Mouse (Mus musculus) cerebral cortex, adult 2 months (tissue): ENCODE measurements around the gene Dot1l.

Experiments
- WGBS: fragments of 180-500 bp; shearing (Covaris S2); methylation state at CpG from one replicate; pipeline ENCODE4 v1.1.7; 2018; 5-methylcytosine and 5-hydroxymethylcytosine counted together

The Dot1l gene

DNA sequence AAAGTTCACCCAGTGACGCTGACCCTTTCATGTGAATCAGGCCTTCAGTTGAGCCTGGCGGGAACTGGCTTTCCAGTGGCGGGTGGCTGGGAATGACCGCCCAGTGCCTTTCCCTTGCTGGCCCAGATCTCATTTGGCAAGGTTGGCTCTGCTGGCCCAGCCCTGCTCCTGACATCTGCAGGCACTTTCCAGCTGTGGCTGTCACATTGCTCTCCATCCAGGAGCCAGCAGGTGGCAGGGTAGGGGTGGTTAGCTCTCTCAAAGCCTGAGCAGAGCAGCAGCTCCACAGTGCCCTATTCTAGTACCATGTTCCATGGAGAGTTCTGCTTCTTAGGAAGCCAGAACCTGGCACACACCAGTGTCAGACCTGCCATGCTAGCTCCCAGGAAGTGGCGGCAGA is 2.7 kb downstream of the Dot1l start:
- WGBS: 26% methylated on average over 5 of the region's 5 CpGs

DNA sequence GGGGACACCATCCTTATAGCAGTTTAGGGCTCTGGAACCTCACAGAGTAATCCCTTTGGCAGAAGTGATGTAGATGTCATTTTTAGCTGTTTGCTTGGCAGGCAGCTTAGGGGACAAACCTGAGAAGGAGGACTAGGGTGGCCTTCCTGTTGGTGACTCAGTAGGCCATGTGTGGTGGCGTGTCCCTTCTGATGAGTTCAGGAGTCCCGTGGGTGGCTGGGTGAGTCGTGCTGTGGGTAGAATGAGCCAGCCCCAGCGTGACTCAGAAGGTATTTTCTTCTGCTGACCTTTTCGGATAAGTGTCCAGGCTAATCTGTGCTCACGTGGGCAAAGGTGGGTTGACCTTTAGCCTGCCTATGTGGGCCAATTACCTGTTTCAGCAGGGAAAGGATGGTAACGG is 3.6 kb downstream of the Dot1l start:
- 42% methylated on average over 7 of the region's 7 CpGs for WGBS

DNA sequence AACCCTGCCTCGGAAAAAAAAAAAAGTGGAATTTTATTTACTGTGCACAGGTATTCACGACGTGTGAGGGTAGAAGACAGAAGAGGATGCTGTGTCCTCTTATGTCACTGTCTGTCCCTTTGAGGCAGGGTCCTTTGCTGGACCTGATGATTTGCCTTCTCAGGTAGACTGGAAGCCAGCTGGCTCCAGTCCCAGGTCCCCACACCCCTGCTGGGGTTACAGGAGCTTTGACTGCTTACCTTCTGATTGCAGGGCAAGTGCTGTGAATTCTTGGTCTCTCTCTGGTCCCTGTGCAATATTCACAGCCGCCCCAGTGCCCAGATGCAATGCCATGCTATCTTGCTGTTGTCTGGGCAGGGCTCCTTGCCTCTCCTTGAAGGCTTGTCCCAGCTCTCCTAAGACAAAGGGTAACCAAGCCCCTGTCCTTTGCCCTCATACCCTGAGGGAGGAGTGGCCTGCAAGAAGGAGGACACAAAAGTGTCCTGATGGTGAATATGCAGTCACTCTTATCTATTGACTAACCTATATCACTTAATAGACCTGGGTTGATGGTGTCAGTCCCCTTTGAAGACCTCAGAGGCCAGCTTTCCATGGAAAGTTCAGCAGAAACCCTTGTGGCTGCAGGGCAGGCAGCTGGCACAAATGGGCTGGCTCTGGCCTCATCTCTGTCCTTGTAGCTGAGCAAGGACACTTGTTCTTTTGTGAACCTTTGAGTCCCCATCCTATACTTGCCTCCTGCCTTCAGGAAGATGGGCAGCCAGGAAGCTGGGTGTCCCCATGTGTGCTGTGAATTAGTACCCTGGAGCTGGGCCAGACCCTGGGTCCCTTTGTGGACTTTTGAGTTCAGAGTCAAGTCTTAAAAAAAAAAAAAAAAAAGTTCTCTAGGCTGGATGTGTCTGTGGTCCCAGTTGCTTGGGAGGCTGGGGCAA is 5.9 kb downstream of the Dot1l start:
- WGBS: 73% methylated on average over 4 of the region's 4 CpGs

DNA sequence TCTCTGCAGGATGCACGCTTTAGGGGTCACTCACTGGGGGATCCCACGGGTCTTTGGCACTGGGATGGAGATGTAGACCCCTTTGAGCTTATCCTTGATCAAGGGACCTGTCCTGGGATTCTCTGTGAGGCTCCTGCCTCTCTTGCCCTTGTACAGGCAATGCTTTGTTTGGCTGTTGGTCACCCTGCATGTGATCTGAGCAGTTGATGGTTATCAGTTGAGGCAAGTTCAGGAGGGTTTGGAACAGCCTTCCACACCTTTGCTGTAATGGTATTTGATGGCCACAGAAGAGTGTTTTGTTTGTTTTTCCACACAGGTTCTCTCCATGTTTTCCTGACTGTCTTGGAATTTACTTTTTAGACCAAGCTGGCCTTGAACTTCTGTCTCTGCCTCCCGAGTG is 6.8 kb downstream of the Dot1l start:
- 65% methylated on average over 3 of the region's 3 CpGs for WGBS

GRCm38 (mm10) chr10:80763502-80763901 is 8.5 kb downstream of the Dot1l start:
- 97% methylated on average over 2 of the region's 2 CpGs for WGBS

DNA sequence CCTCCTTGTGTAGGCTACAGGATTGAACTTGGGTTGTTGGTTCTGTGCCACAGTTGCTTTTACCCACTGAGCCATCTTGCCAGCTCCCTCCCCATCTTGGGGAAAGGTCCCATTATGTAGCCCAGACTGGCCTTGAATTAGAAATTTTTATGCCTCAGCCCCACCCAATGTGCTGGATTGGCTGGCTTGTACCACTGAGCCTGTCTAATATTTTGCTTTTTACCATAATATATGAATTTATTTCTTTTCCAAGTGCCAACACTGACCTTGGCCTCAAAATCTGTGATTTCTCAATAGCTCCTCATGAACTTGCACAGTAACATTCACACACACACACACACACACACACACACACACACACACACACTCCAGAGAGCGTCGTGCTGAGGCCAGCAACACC is 10.7 kb downstream of the Dot1l start:
- 44% methylated on average over 2 of the region's 2 CpGs for WGBS

DNA sequence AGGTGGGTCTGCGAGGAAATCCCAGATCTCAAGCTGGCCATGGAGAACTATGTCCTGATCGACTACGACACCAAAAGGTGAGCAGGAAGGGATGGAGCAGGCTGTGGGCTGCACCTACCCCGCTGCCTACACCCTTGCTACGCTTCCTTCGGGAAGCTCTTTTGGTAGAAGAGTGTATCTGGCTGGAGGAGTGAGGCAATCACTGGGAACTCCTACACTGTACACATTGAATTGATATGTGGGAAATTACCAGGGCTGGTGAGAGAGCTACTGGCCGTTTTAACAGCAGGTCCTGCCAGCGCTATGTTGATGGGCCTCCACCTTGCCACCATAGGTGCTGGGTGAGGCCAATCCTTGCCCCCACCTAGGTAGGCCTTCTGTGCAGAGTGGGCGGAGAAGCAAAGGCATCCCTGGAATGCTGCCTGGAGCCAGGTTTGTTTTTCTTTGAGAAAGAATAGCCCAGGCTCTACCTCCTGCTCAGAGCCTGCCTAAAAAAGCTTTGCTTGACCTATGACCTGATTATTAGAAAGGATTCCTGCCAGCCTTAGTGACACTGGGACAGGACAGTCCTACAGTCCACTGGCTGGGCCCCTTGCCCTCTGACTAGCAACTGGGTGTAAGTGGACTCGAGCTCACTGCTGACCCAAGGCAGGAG is 11.3 kb downstream of the Dot1l start:
- 48% methylated on average over 10 of the region's 10 CpGs for WGBS

- 73% methylated on average over 6 of the region's 6 CpGs for WGBS
These were observed 13.4 kb downstream of the Dot1l start for GRCm38 (mm10) chr10:80768365-80768764.

DNA sequence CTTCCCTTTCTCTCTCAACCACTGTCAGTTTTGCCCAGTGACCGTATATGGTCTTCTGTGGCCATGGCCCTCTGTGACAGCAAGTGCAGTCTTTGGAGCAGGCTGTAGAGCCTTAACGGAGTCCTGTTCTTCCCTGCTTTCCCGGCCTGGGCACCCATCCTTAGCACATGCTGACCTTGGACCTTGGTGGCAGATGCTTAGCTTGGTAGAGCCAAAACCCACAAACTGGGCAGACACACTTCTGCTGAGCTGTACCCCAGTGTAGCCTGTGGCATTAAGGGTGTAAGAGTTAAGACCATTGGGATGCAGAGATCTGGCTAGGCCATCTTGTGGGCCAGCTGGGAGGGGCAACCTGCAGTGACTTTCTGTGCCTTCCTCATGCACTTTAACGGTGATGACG is 18.8 kb downstream of the Dot1l start:
- 66% methylated on average over 5 of the region's 5 CpGs for WGBS

GRCm38 (mm10) chr10:80774549-80774948 is 19.5 kb downstream of the Dot1l start:
- WGBS: 16% methylated on average over 2 of the region's 2 CpGs

- WGBS: 54% methylated on average over 4 of the region's 4 CpGs
These were observed 20.0 kb downstream of the Dot1l start for GRCm38 (mm10) chr10:80774981-80775380.

- 68% methylated on average over 4 of the region's 4 CpGs for WGBS
These were observed 20.7 kb downstream of the Dot1l start for GRCm38 (mm10) chr10:80775731-80776130.

DNA sequence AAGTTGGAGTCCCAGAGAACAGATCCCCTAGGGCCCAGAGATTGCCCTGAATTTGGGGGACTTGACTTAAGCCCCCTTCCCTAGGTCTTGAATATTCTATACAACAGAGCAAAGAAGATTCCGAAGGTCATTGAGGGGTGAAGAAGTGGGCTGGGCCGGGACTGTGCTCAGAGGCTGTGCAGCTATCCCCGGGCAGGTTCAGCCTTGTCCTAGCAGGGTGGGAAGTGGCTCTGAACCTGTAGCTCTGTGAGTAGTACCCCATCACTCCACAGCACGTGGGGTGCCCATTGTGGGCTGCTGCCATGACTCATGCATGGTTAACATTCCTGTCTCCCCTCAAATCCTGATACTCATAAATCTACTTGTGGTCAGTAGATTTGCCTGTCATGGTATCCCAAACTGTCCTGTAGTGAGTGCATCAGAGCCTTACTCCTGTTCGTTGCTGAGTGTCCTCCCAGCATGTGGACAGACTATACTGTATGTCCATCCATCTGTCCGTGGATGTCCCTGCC is 21.4 kb downstream of the Dot1l start:
- 80% methylated on average over 6 of the region's 6 CpGs for WGBS

DNA sequence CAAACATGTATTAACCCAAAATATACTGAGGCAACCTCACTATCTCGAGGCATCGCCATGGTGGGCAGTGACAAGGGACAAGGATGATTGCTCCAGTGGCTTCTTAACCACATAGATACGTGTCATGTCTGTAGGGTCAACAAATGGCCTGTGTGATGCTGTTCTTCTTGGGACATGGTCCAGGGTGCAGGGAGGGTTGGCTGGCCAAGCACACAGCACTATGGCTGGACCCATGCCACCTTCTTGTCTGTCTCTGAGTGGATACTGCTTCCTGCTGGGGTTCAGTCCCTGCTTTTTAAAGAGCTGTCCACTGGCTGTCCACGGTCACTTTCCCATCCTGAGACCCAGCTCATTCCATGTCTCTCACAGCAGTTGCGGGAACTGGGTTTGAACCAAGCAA is 22.1 kb downstream of the Dot1l start:
- 72% methylated on average over 5 of the region's 5 CpGs for WGBS

- 88% methylated on average over 2 of the region's 2 CpGs for WGBS
These were observed 29.3 kb downstream of the Dot1l start for GRCm38 (mm10) chr10:80784302-80784701.

GRCm38 (mm10) chr10:80784871-80785270 is 29.9 kb downstream of the Dot1l start:
- WGBS: 71% methylated on average over 12 of the region's 12 CpGs

DNA sequence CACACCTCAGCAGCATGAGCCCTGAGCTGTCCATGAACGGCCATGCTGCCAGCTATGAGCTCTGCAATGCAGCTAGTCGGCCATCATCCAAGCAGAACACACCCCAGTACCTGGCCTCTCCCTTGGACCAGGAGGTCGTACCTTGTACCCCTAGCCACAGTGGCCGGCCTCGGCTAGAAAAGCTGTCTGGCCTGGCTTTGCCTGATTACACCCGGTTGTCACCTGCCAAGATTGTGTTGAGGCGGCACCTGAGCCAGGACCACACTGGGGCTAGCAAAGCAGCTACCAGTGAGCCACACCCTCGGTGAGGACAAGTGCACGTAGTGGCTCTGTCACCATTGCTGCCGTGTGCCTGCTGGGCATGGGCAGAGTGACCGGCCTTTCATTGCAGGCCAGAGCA is 31.0 kb downstream of the Dot1l start:
- 89% methylated on average over 11 of the region's 11 CpGs for WGBS

GRCm38 (mm10) chr10:80787517-80787916 is 32.5 kb downstream of the Dot1l start:
- 86% methylated on average over 2 of the region's 2 CpGs for WGBS

- 90% methylated on average over 19 of the region's 19 CpGs for WGBS
These were observed 35.9 kb downstream of the Dot1l start for GRCm38 (mm10) chr10:80790761-80791404.

DNA sequence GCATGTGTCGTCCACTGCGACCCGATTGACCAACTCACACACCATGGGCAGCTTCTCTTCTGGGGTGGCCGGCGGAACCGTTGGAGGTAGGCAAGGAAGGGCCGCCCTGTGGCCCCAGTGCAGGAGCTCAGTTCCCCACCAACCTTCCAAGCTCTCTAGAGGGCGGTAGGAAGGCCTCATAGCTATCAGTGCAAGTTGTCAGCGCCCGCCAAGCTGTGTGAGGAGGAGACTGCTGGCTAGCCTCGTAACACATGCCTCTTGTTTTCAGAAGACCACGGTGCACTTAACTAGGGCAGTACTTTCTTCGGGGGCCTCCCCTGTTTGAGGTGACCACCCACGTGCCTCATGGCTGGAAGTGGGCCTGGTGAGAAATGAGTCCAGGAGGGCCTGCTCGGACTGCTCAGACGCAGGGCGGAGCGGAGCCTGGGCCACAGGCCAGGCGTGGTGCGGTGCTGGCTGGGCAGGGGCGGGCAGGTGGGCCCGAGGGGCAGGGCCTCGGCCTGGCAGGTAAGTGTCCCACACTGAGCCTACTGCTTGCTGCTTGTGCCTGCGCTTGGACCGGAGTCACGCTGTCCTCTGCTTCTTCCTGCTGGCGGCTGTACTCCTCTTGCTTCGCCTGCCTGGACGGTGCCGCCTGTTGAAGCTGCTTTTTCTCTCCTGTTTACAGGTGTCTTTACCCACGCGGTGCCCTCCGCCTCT is 36.6 kb downstream of the Dot1l start:
- WGBS: 64% methylated on average over 33 of the region's 33 CpGs

- WGBS: 40% methylated on average over 41 of the region's 41 CpGs
These were observed 37.4 kb downstream of the Dot1l start for GRCm38 (mm10) chr10:80792175-80793032.
